ENCODE assay signal across 11 mouse cellular contexts in the genomic region with DNA sequence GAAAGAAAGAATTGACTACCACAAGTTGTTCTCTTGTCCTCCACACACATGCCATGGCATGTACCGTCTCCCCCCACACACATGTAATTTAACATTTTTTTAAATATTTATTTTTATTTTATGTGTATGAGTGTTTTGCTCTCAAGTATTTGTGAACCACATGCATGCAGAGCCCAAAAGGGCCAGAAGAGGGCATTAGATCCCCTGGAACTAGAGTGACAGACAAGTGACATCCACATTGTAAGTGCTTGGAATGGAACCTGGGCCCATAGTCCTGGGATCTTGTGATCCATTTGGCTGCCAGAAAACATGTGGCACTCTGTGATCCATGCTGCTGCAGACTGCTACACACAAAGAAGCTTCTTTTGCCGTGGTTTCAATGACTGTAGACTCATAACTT. TPM values are rescaled to one million over a fixed set of nuclear protein-coding genes. Genes with fewer than 3 reads are reported as not detected.
DNase-seq lines count a peak whose midpoint lies in the region; ATAC-seq and TF ChIP-seq lines count a peak whose summit lies in the region.
"Had no signal": no experiment of that assay in that cellular context is flagged by ENCODE, and none has a peak within 500 bp of the region (broad histone marks: within the 10 kb centered on the region; RNA-seq: fewer than 3 reads in every experiment).

No protein-coding gene starts in this region.

- no peaks in the 10 kb centered on the region for H3K9me3 ChIP-seq in hindbrain, embryonic 13.5 days

- no peaks in the 10 kb centered on the region for H3K36me3 ChIP-seq in heart, adult 2 months (ENCODE audit: control insufficient read depth, insufficient read depth, low read length)
- H3K36me3 ChIP-seq in hindbrain, embryonic 13.5 days: no peaks in the 10 kb centered on the region

- H3K4me1 ChIP-seq in heart, adult 2 months (ENCODE audit: control insufficient read depth, insufficient read depth, low read length): no peaks in the 10 kb centered on the region
- H3K4me1 ChIP-seq in hindbrain, embryonic 13.5 days (replicated peaks): no peaks in the 10 kb centered on the region

- no peak for ATAC-seq in hindbrain, embryonic 13.5 days (ENCODE audit: low FRiP score)

- no peak overlapping the region for H3K27ac ChIP-seq in heart, adult 2 months
- H3K27ac ChIP-seq in hindbrain, embryonic 13.5 days: no peak overlapping the region

- DNase-seq in heart, adult 2 months: no peak
- DNase-seq in heart, postnatal 10 days: no peak
- DNase-seq in A20 (ENCODE audit: low read depth, low spot score): peak; percentile 40
- peak; percentile 23 for DNase-seq in T-cell, adult 2 months (ENCODE audit: low spot score)
- DNase-seq in lung, postnatal 14 days: peak; percentile 18
- no peak for DNase-seq in right cerebral cortex, postnatal 25 days
- no peak for DNase-seq in layer of hippocampus, postnatal 25 days (ENCODE audit: extremely low spot score in 1 of 2, low spot score in 1 of 2)
- DNase-seq: heart, adult 18-20 months had no signal

- H3K4me2 ChIP-seq in hindbrain, embryonic 13.5 days: no peak overlapping the region
- H3K4me2 ChIP-seq: midbrain, embryonic 11.5 days had no signal

- H3K27me3 ChIP-seq in heart, adult 2 months (ENCODE audit: control insufficient read depth, insufficient read depth, low read length): no peaks in the 10 kb centered on the region
- no peaks in the 10 kb centered on the region for H3K27me3 ChIP-seq in hindbrain, embryonic 13.5 days

- H3K9ac ChIP-seq in heart, adult 2 months (ENCODE audit: low read depth, low read length): no peak overlapping the region
- no peak overlapping the region for H3K9ac ChIP-seq in hindbrain, embryonic 13.5 days

- TF ChIP-seq POLR2A in heart, adult 2 months (IDR thresholded peaks at IDR 0.05; ENCODE audit: insufficient read depth, low read depth, low read length): no peak

- TF ChIP-seq EP300 in heart, adult 2 months (IDR thresholded peaks at IDR 0.05; ENCODE audit: insufficient read depth, low read depth, low read length): no peak

- peak; percentile 56 for TF ChIP-seq CTCF in heart, adult 2 months (IDR thresholded peaks at IDR 0.05)

- intact Hi-C loops in heart, adult 2 months (cut with DNase I): no loop called here
- intact Hi-C loops in heart, postnatal 10 days (cut with DNase I): no loop called here

- no peaks in the 10 kb centered on the region for H3K79me2 ChIP-seq in heart, adult 2 months (replicated peaks; ENCODE audit: control insufficient read depth, insufficient read depth, low read length)

- H3K4me3 ChIP-seq in heart, adult 2 months: no peak overlapping the region
- H3K4me3 ChIP-seq in hindbrain, embryonic 13.5 days: no peak overlapping the region

- 56% methylated on average over 2 of the region's 2 CpGs for WGBS in heart, adult 2 months
- 51% methylated on average over 2 of the region's 2 CpGs for WGBS in hindbrain, embryonic 13.5 days

RNA-seq across cellular contexts. Expression of a gene that starts 2.3 kb away (rescaled TPM):
- total RNA-seq in heart, adult 2 months (2021): not detected
- polyA plus RNA-seq in heart, adult 2 months (2012; rRNA removed): not detected in 2 replicates
- not detected for total RNA-seq in heart, postnatal 10 days (2021)
- polyA plus RNA-seq in hindbrain, embryonic 13.5 days (2015; fragmentation: Nextera tagmentation; extraction: Ambion mirVana): not detected in 2 replicates
- under 1 TPM in 1 of 2 experiments, not detected in 1; 0.62 TPM for total RNA-seq in layer of hippocampus, postnatal 25 days (2021)
- total RNA-seq: heart, adult 18-20 months had no signal
- polyA plus RNA-seq: embryonic facial prominence, embryonic 11.5 days; midbrain, embryonic 11.5 days had no signal

RNA-seq across cellular contexts. Expression of a gene that starts 10.2 kb away (rescaled TPM):
- total RNA-seq in heart, adult 2 months (2021): 10 to 100 TPM; 27.0 to 32.6 TPM
- 6.2 and 9.6 TPM in 2 replicates for polyA plus RNA-seq in heart, adult 2 months (2012; rRNA removed)
- 10 to 100 TPM; 32.9 to 34.3 TPM for total RNA-seq in heart, postnatal 10 days (2021)
- polyA plus RNA-seq in hindbrain, embryonic 13.5 days (2015; fragmentation: Nextera tagmentation; extraction: Ambion mirVana): 14.0 and 14.7 TPM in 2 replicates
- total RNA-seq in layer of hippocampus, postnatal 25 days (2021): 10 to 100 TPM; 75.6 to 88.8 TPM

RNA-seq across cellular contexts. Expression of a gene that starts 42.7 kb away (rescaled TPM):
- not detected for total RNA-seq in heart, adult 2 months (2021)
- polyA plus RNA-seq in heart, adult 2 months (2012; rRNA removed): not detected in 2 replicates
- not detected for total RNA-seq in heart, postnatal 10 days (2021)
- polyA plus RNA-seq in hindbrain, embryonic 13.5 days (2015; fragmentation: Nextera tagmentation; extraction: Ambion mirVana): not detected in 2 replicates
- total RNA-seq in layer of hippocampus, postnatal 25 days (2021): not detected
- total RNA-seq: heart, adult 18-20 months had no signal
- polyA plus RNA-seq: embryonic facial prominence, embryonic 11.5 days; midbrain, embryonic 11.5 days had no signal

RNA-seq across cellular contexts. Expression of a gene that starts 52.1 kb away (rescaled TPM):
- total RNA-seq in heart, adult 2 months (2021): not detected
- not detected in 2 replicates for polyA plus RNA-seq in heart, adult 2 months (2012; rRNA removed)
- total RNA-seq in heart, postnatal 10 days (2021): not detected
- 0.13 and 0.14 TPM in 2 replicates for polyA plus RNA-seq in hindbrain, embryonic 13.5 days (2015; fragmentation: Nextera tagmentation; extraction: Ambion mirVana)
- total RNA-seq in layer of hippocampus, postnatal 25 days (2021): under 1 TPM in 1 of 2 experiments, not detected in 1; 0.10 TPM
- total RNA-seq: heart, adult 18-20 months had no signal
- polyA plus RNA-seq: embryonic facial prominence, embryonic 11.5 days; midbrain, embryonic 11.5 days had no signal

Comparison
In these comparisons a context has a peak if more than half of its experiments do, and no peak if none do; other contexts are left out.
1. DNase-seq: peak in A20 (single experiment), T-cell, adult 2 months (single experiment) and lung, postnatal 14 days (single experiment); none in heart, adult 2 months (0 of 2), heart, postnatal 10 days (0 of 2), right cerebral cortex, postnatal 25 days (single experiment) and layer of hippocampus, postnatal 25 days (0 of 2).